Mouse (Mus musculus): Measurements from ENCODE around the gene Egfr. TPM values are rescaled to one million over a fixed set of nuclear protein-coding genes. Genes with fewer than 3 reads are reported as not detected.

Egfr gene
- polyA plus RNA-seq, 1 experiment from 2014 or later, result 26.3 TPM

DNA sequence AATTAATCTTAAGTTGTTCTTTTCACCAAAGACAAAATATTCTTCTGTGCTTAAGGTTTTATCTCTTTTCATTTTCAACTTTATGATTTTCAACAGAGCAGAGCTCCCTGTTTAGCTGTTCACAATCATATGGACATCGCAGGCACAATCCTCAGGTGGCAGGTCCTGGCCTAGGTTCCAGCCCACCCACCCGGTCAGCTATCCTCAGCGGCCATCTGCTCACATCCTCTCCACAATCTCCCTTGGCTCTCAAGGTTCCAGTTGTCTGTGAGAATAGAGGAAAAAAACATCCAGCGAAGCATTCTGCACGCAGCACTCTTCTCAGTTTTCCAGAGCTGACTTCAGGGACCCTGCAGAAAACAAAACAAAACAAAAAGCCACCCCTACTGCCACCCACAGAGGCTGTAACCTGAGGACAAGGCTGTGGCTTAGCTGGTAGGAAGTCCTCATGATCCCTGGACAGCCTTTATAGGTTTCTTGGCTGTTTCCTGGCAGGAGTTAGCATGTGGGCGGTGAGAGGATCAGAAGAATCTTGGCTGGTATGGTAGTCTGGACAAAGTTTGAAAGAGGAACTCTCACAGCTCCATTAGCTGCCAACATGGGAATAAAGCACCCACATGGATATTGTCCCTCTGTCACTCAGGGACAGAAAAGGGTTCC, 183.7 kb downstream of the Egfr start:
- no peak overlapping the region for H3K9ac ChIP-seq (replicated peaks)
- no peak overlapping the region for H3K27ac ChIP-seq (ENCODE audit: low read depth)
- H3K27me3 ChIP-seq (ENCODE audit: insufficient read depth, low read length), result no peaks in the 10 kb centered on the region
- ATAC-seq (no peak), DNase-seq (no peak)
- H3K36me3 ChIP-seq (replicated peaks; ENCODE audit: insufficient read depth, low read length), result no peaks in the 10 kb centered on the region
- H3K4me3 ChIP-seq (ENCODE audit: low read depth, low read length), result no peak overlapping the region
- H3K9me3 ChIP-seq (ENCODE audit: low read length), result no peaks in the 10 kb centered on the region
- no peaks in the 10 kb centered on the region for H3K4me1 ChIP-seq (ENCODE audit: insufficient read depth)
- WGBS (ENCODE audit: insufficient replicate concordance), result 84% methylated on average over 6 of the region's 6 CpGs
- no peak overlapping the region for H3K4me2 ChIP-seq (ENCODE audit: low read depth, low read length)
- TF ChIP-seq EP300 (IDR thresholded peaks at IDR 0.05; ENCODE audit: low read depth) (no peak), CTCF (IDR thresholded peaks at IDR 0.05; ENCODE audit: low read depth) (no peak)

- Histone ChIP-seq H3K36me3 (replicated peaks; ENCODE audit: insufficient read depth, low read length) (no peaks in the 10 kb centered on the region), H3K9me3 (ENCODE audit: low read length) (no peaks in the 10 kb centered on the region), H3K4me3 (ENCODE audit: low read depth, low read length) (no peak overlapping the region), H3K4me2 (ENCODE audit: low read depth, low read length) (no peak overlapping the region), H3K27ac (ENCODE audit: low read depth) (0 out of 2 replicates have a peak overlapping the region, but pooled peaks have one; percentile 25), H3K9ac (replicated peaks) (no peak overlapping the region), H3K27me3 (ENCODE audit: insufficient read depth, low read length) (no peaks in the 10 kb centered on the region), H3K4me1 (ENCODE audit: insufficient read depth) (no peaks in the 10 kb centered on the region; the same call in 1 of the 2 replicates)
- WGBS (ENCODE audit: insufficient replicate concordance), result 61% methylated on average over 4 of the region's 4 CpGs
- no peak for DNase-seq
- ATAC-seq, result peak; percentile 54
- no peak for TF ChIP-seq CTCF (IDR thresholded peaks at IDR 0.05; ENCODE audit: low read depth)
- TF ChIP-seq EP300 (IDR thresholded peaks at IDR 0.05; ENCODE audit: low read depth), result no peak
Observed at GRCm38 (mm10) chr11:16941103-16941793, 189.2 kb downstream of the Egfr start.

GRCm38 (mm10) chr11:16941973-16942452, 190.0 kb downstream of the Egfr start:
- no peak overlapping the region for H3K27ac ChIP-seq (ENCODE audit: low read depth)
- no peak for TF ChIP-seq CTCF (IDR thresholded peaks at IDR 0.05; ENCODE audit: low read depth)
- no peak for TF ChIP-seq EP300 (IDR thresholded peaks at IDR 0.05; ENCODE audit: low read depth)
- WGBS (ENCODE audit: insufficient replicate concordance), result 61% methylated on average over 4 of the region's 4 CpGs
- no peaks in the 10 kb centered on the region for H3K36me3 ChIP-seq (replicated peaks; ENCODE audit: insufficient read depth, low read length)
- H3K9ac ChIP-seq (replicated peaks), result no peak overlapping the region
- H3K4me3 ChIP-seq (ENCODE audit: low read depth, low read length), result no peak overlapping the region
- H3K9me3 ChIP-seq (ENCODE audit: low read length), result no peaks in the 10 kb centered on the region
- ATAC-seq (no peak), DNase-seq (no peak)
- no peak overlapping the region for H3K4me2 ChIP-seq (ENCODE audit: low read depth, low read length)
- H3K4me1 ChIP-seq (ENCODE audit: insufficient read depth), result no peaks in the 10 kb centered on the region; the same call in 1 of the 2 replicates
- H3K27me3 ChIP-seq (ENCODE audit: insufficient read depth, low read length), result no peaks in the 10 kb centered on the region

DNA sequence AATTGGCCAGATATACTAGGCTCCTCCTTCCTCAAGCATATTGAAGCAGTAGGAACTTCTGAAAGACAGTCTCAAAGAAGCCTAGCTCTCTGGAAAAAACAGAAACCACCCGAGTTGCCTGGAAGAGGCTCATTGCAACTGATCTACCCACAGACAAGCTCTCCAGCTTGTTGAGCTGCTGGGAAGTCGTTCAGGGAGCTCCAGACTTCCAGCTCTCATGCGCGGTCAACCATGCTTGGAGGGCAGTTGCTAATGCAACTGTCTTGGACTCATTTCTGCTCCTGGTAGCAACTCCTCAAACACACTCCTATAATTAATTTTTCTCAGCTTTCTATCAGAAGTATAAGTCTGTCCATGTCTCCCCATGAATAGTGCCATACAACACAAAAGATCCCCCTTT, 191.0 kb downstream of the Egfr start:
- Histone ChIP-seq H3K27ac (ENCODE audit: low read depth) (no peak overlapping the region), H3K27me3 (ENCODE audit: insufficient read depth, low read length) (no peaks in the 10 kb centered on the region)
- no peak for TF ChIP-seq CTCF (IDR thresholded peaks at IDR 0.05; ENCODE audit: low read depth)
- no peak for TF ChIP-seq EP300 (IDR thresholded peaks at IDR 0.05; ENCODE audit: low read depth)

GRCm38 (mm10) chr11:16948756-16949155, 196.8 kb downstream of the Egfr start:
- Histone ChIP-seq H3K9me3 (ENCODE audit: low read length) (no peaks in the 10 kb centered on the region), H3K36me3 (replicated peaks; ENCODE audit: insufficient read depth, low read length) (no peaks in the 10 kb centered on the region), H3K4me1 (ENCODE audit: insufficient read depth) (peaks cover 9% of the 10 kb centered on the region; the same call in 1 of the 2 replicates), H3K27ac (ENCODE audit: low read depth) (no peak overlapping the region), H3K4me2 (ENCODE audit: low read depth, low read length) (no peak overlapping the region), H3K27me3 (ENCODE audit: insufficient read depth, low read length) (no peaks in the 10 kb centered on the region), H3K9ac (replicated peaks) (no peak overlapping the region), H3K4me3 (ENCODE audit: low read depth, low read length) (no peak overlapping the region)
- DNase-seq (peak; percentile 31), ATAC-seq (no peak)
- no peak for TF ChIP-seq EP300 (IDR thresholded peaks at IDR 0.05; ENCODE audit: low read depth)
- TF ChIP-seq CTCF (IDR thresholded peaks at IDR 0.05; ENCODE audit: low read depth), result peak; percentile 88
- 17% methylated on average over 1 of the region's 1 CpGs for WGBS (ENCODE audit: insufficient replicate concordance)

More for the DNA sequence above, 191.0 kb downstream of the Egfr start:
- WGBS (ENCODE audit: insufficient replicate concordance), result 75% methylated on average over 4 of the region's 4 CpGs
- Histone ChIP-seq H3K4me2 (ENCODE audit: low read depth, low read length) (no peak overlapping the region), H3K9me3 (ENCODE audit: low read length) (no peaks in the 10 kb centered on the region), H3K4me1 (ENCODE audit: insufficient read depth) (no peaks in the 10 kb centered on the region; the same call in 1 of the 2 replicates), H3K4me3 (ENCODE audit: low read depth, low read length) (no peak overlapping the region), H3K9ac (replicated peaks) (no peak overlapping the region), H3K36me3 (replicated peaks; ENCODE audit: insufficient read depth, low read length) (no peaks in the 10 kb centered on the region)
- ATAC-seq (no peak), DNase-seq (no peak)

DNA sequence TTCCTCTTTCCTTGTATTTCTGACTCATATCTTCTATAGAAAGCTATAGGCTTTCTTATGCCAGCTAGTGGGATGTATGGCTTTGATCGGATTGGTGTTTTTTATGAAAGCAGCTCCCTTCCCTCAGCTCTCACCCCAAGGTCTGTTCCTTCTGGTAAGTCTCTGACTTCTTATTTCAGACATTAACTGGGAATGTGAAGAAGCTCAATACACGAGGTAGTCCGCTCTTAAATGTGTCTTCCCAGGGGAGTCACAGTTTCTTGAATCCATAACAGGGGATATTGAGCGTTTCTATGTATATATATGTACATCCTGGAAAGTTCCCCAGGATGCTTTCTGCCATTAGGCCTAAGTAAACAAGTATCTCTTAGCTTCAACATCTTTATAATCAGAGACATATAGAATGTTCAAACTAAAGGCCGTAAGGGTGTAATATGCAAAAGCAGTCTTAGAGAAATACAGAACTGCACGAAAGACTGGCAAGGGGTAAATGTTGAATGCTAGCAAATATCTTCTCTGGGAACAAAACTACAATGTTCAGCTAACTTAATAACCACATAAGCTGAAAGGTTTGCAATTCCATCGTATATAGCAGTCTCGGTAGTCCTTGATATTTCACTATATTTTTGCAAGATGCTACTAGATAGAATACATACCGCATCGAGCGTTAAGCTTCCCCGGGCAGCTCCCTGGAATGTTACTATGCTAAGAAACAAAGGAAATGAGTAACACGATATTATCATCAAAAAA, 198.4 kb downstream of the Egfr start:
- H3K27me3 ChIP-seq (ENCODE audit: insufficient read depth, low read length), result no peaks in the 10 kb centered on the region
- ATAC-seq (peak; percentile 2; the same call in 1 of the 2 replicates), DNase-seq (no peak)
- peaks cover 9% of the 10 kb centered on the region; the same call in 1 of the 2 replicates for H3K4me1 ChIP-seq (ENCODE audit: insufficient read depth)
- H3K4me3 ChIP-seq (ENCODE audit: low read depth, low read length), result peak overlapping the region; percentile 75
- peak overlapping the region; percentile 89 for H3K4me2 ChIP-seq (ENCODE audit: low read depth, low read length)
- TF ChIP-seq EP300 (IDR thresholded peaks at IDR 0.05; ENCODE audit: low read depth), result no peak
- no peak for TF ChIP-seq CTCF (IDR thresholded peaks at IDR 0.05; ENCODE audit: low read depth)
- H3K9ac ChIP-seq (replicated peaks), result peak overlapping the region; percentile 60
- H3K36me3 ChIP-seq (replicated peaks; ENCODE audit: insufficient read depth, low read length), result no peaks in the 10 kb centered on the region
- H3K9me3 ChIP-seq (ENCODE audit: low read length), result no peaks in the 10 kb centered on the region
- WGBS (ENCODE audit: insufficient replicate concordance), result 28% methylated on average over 13 of the region's 13 CpGs
- H3K27ac ChIP-seq (ENCODE audit: low read depth), result peak overlapping the region; percentile 44
